Mouse (Mus musculus) bone marrow, adult 2 months (tissue): ENCODE data around the gene Gm11232.

ENCODE experiments used
- CTCF ChIP-seq: fragments of 200-500 bp; IDR thresholded peaks from 2 replicates; pipeline ENCODE4 v1.5.1; 2011; ENCODE audit warnings: low read length, control low read depth; ENCODE audit not compliant: control insufficient read depth, insufficient read depth
- POLR2A ChIP-seq: fragments of 200-500 bp; IDR thresholded peaks from 2 replicates; pipeline ENCODE4 v1.6.1; 2011; ENCODE audit warnings: low read depth, mild to moderate bottlenecking, control low read depth, low read length, borderline replicate concordance; ENCODE audit not compliant: control insufficient read depth

- TF ChIP-seq POLR2A: no peak
- TF ChIP-seq CTCF: no peak
These were observed 31.9 kb downstream of the Gm11232 start for GRCm38 (mm10) chr4:71725889-71726288.
